Mouse (Mus musculus) mesoderm, embryonic 11.5 days (tissue): Measurements from ENCODE around the gene Reps1.
"Not testable (repeated sequence)": the region's sequence is repeated elsewhere in the genome, so short reads cannot be mapped to it uniquely, and the experiment has no call there.

Experiments
- DNase-seq: peaks from one replicate; pipeline ENCODE4 v3.0.0-alpha.2; 2012; ENCODE audit warnings: low read depth, low spot score

Gene Reps1

DNA sequence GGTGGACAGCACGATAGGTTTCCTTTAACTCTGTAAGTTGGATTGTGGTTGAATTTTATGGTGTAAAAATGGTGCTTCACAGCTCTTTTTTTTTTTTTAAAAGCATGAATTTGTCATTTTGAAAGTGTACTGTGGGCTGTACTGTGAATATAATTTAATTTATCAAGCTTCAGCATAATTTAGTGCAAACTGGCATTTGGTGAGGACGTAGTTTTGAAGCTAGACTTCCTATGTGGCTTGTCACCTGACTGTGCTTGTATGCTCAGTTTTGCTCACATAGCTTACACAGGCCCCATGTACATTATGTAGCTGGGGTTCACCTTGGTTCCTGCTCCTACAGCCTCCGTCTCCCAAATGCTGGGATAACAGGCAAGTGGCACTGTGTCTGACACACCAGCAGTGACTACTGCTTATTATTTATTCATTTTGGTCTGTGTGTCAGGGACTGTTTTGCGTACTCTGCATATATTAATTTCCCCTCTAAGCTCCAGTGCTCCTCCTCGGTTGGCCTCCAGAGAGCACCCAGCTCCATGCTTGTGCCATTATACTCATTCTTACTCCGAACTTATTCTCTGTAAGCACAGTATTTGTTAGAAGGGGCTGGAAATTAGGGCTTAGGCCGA lies 9.1 kb downstream of the Reps1 start:
- no peak for DNase-seq

DNA sequence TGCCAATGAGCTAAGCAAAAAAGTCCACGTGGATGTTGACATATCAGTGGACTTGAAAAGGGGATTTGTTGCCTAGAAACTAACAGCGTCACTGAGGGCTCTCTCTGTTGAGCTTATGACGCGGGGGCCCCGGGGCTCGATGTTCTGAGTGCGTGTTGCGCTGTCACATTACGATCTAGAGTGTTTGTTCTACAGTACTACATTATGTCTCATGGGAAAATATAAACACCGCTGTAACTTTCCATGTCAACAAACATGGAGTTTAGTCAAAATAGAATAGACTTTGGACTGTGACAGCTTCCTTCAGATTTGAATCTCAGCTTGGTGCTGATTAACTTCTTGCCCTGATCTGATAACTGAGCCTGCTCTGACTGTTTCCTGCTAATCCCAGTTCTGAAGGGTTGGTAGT lies 10.4 kb downstream of the Reps1 start:
- no peak for DNase-seq

DNA sequence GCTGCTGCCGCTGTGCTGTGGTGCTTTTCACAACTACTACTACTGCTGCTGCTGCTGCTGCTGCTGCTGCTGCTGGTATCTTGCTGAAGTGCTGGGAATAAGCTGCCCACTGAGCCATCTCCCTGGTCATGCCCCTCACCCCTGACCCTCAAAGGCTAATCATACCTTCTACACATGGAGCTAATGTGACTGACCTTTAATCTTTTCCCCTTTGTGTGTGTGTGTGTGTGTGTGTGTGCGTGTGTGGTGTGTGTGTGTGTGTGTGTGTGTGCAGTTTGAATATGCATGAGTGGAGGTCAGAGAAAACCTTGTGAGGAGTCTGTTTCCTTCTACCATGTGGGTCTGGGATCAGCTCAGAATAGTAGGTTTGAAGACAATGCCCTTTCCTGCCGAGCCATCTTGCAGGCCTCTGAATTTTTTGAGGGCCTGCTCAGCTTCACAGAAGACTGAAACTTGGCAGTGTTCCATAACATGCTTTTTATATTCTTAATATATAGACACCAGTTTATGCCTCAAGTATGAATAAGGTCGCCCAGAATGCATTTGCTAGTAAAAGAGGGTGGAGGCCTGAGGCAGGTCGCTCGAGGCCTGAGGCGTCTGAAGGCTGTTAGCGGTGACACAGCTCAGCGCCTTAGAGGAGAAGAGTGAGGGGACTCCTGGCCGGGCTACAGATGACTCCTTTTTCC lies 12.2 kb downstream of the Reps1 start:
- no peak for DNase-seq

DNA sequence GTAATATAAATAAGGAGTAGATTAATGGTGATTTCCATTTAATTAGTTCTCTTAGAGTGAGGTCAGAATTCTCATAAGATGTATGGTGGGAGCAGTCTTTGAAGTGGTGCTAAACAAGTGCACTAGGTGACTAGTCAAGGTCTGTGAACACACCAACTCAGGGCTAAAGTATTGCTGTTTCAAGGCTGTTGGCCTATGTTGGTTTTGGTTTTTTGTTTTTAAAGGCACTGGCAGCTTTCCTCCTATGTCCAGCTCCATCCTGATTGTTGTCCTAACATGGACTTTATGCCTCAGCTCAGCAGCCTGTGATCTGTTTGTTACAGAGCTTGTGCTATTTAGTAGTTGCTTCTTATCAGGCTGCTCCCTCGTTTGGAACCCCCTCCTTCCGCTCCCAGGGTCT lies 13.2 kb downstream of the Reps1 start:
- no peak for DNase-seq

DNA sequence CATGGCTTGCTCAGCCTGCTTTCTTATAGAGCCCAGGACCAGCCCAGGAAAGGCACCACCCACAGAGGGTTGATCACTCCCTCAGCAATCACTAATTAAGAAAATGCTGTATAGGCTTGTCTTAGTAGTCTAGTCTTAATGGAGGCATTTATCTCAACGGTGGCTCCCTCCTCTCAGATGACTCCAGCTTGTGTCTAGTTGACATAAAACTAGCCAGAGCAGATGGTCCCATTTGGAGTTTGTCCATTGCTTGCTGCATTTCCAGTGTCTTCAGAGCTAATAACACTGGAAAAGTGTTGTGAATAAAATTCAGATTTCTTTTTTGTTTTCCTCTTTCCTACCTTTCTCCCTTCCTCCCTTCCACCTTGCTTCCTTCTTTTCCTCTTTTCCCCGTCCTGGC lies 13.9 kb downstream of the Reps1 start:
- no peak for DNase-seq

DNA sequence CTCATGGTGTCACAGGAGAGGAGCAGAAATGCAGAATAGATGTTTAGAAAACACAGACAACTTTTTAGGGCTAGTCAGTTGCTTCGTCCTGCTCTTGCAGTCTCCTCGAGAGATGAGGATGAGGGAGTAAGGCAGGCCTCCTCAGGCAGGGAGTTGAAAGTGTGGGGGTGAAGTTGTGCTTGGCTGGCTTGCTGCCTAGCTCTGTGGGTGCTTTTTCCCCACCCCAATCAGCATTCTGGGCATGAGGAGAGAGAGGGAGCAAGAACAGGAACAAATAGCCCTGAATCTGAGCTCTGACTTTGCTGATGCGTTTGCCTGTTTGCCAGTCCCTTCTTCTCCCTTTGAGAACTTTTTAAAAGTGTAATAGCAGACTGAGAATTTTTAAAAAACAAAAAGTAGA lies 14.5 kb downstream of the Reps1 start:
- no peak for DNase-seq

DNA sequence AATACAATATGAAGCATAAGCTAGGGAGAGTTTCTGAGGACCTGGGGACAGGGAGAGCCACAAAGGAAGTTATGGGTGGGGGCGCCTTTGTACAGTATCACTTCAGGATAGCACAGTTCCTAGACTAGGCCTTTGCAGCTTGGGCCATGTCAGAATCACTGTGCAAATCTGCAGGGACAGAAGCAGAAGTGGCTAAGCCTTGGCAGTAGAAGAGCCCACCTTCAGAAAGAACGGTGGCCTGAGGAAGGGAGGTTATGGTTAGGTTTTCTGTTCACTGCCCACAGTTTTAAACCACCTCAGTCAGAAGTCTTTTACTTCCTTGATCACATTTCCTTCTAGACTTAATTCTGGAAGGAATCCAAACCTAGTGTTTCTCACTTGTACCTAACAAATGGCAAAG lies 15.0 kb downstream of the Reps1 start:
- no peak for DNase-seq

DNA sequence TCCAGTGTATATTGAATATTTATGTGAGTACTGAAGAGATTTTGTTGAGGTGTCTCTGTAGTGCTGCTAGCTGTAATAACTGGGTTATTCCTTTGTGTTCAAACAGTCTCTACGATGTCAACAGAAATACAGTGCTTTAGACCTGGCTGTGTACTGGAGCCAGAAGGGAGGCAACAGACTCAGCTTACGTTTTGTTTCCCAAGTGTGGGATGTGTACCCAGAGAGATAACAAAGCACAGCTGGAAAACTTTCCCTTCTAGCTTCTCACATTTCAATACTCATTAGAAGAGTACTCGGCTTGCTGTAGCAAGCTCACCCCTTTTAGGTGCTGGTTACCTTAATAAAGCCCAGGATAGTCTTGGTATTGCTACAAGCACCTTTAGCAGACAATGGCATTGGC lies 17.2 kb downstream of the Reps1 start:
- DNase-seq, result no peak

DNA sequence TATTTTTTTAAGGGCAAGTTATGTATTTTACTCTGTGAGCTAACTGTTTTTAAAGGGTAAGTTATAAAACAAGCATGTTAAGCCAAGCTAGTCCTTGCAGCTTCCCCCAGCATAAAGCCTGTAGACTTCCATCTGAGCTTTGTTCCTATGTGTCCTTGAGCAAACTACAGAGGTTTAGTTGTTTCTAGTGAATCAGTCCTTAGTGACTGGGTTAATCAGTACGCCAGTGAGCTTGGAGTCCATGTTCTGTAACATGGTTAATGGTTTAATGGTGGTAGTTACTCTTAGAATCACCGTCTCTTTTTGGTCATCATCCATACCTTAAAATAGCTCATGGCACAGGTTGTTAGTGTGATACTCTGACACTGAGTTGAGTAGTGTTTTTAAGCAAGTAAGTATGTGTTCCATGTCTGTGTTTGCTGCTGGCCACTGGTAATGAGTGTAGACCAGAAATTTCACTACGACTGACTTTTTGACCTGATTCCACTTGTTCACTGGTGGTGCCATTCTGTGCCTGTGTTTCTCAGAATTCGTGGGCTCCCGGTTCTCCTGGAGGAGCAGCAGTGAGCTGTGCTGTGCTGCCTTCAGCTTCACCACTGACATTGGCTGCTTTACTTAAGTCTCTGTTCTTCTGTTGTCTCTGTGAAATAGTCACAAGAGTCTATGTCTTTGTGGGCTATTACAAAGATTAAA lies 18.9 kb downstream of the Reps1 start:
- no peak for DNase-seq

DNA sequence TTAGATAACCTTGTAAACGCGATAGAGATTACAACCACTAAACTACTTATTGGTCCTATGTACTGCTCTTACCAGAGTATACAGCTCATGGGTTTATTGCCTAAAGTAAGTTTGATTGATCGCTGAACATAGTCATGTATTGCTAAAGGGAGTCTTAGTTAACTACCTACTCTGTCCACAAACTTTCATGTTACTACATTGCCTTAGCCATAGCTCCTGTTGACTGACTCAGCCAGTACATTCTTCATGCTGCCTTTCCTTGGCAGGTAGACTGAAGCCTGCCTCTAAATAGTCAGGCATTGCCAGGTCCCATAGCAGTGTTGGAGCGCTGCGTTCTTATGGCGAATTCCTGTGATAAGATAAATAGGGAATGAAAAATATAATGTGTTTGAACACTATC lies 20.2 kb downstream of the Reps1 start:
- no peak for DNase-seq

DNA sequence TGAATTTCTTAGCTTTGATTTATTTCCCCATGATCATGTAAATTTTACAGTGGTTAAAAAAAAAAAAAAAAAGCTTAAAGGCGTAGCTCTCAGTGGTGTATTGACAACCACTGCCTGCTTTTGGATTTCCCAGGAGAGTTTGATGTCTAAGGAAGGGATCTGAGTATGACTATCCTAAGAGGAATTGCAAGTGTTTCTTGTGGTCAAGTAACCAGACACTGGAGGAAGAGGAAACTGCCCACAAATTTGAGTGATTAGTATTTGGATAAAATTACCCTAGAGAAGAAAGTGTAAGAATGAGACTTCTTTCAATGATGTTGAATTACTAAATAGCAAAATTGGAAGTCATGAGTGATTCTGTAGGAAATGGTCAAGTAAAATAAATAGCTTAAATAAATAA lies 25.9 kb downstream of the Reps1 start:
- no peak for DNase-seq

DNA sequence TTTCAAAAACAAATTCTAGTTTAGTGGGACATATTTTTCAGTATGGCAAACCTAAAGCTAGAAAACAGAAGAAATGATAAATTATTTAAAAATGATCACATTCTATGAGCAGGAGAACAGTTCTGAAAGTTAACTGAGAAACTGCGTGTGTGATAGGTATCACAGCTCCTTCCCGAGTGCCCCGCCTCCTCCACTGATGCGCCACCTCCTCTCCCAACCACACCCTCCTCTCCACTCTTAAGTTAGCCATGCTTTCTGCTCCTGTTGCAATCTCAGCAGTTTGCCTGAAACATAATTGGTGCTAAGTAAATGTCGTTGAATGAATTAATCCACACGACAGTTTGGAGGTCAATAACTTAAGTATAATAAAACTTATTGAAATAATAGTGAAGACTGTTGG lies 27.1 kb downstream of the Reps1 start:
- no peak for DNase-seq

DNA sequence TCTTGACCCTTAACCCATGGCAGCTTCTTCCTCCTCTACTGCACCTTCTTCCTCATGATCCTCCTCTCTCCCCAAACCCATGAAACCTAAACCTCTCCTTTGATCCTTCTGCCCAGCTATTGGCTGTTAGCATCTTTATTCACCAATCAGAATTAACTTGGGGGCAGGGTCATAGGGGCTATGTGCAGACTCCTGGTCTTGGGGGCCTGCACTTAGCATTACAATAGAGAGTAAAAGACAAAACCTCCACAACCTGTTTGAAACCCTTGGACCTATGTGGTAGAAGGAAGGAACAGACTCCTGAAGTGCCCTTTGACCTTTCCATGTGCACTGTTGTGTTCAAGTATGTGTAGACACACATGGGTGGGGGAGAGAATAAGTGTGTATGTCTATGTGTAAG lies 35.0 kb downstream of the Reps1 start:
- DNase-seq, result no peak

DNA sequence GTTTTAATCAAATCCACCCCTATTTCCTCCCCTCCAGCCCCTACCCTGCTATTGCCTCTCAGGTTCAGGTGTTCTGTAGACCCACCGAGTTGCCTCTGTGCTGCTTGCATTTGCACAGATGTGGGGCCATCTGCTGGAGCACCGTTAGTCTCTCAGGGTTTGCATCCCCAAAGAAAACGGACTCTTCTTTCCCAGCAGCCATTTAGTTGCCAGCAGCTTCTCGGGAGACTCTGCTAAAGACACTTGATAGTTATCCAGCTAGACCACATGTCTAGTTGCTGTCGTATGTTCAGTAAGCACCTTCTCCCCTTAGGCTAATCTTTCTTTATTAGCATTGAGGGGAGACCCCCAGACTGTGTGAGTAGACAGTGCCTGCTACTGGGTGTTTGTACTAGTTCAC lies 46.5 kb downstream of the Reps1 start:
- DNase-seq, result no peak

DNA sequence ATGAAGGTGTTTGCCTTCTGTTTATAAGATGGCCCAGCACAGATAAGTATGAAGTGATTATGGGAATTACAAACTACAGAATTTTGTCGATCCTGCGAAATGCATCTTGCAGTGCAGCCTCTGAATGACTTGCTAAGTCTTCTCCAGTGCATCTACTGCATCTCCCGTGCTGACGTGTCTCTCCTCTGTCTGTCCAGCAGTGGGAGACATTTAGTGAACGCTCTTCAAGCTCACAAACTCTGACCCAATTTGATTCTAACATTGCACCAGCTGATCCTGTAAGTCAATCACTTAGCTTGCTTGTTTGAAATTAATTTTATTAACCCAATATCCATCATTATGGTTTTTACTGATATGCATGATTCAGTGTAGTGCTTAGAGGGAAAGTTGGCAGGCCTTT lies 51.8 kb downstream of the Reps1 start:
- no peak for DNase-seq

DNA sequence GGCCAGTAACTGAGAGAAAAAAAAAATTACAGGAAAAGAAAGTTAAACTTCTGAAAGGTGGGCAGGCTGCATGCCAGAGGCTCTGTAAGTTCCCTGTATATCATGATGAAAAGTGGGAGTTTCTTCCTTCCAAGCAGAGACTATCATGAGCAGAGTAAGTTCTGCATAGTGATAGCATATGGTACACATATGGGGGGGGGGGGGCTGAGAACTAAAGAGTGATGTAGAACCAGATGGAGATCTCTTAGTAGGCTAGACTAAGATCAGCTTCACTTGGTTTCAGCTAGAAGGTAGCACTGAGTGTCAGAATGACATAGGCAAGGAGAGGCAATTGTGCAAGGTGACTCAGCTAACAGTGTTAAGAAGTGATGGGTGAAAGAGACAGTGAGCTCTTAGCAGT lies 55.3 kb downstream of the Reps1 start:
- no peak for DNase-seq

DNA sequence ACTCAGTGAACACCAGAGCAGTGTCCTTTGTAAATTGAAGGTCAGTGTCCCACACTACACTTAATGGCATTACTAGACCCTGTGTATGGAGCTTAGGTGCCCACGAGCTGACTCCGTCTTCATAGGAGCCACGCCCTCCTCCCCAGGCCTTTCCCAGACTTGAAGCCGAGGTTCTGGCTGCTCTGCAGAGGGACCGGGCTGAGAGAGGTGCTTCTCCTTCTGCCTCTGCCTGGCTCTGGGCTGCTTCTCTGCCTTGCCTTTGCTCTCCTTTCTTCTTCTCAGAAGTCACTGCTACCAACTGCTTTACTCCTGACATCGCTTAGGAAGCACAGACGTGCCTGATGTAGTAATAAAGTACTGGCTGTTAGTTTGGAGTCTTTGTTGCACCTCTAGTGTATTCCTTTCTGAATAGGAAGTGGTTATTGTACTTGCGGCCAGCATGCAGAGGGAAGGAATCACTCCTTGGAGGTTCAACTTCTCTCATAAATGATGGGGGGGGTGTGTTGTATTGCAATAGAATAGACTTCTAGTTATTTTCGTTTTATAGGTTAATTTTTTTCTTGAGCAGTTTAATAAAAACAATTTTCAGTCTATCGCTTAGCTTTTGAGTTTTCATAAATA lies 57.9 kb downstream of the Reps1 start:
- no peak for DNase-seq

DNA sequence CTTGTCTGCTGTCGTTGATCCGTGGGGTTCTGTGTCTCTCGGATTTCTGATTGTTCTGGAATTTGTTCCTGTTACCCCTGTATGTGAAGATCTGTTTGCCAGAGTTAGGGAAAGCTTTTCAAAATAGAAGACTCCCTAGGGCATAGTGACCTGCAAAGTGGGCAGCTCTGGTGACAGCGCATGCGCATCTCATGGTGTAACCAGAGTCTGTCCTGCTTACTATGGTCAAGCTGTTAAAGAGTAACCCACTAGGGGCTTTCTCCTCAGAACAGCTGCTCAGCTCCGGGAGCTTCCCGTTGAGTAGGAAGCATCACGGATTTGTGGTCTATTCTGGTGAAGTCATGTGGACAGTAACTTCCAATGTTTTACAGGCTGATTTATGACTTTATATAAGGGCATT lies 62.7 kb downstream of the Reps1 start:
- DNase-seq, result no peak

DNA sequence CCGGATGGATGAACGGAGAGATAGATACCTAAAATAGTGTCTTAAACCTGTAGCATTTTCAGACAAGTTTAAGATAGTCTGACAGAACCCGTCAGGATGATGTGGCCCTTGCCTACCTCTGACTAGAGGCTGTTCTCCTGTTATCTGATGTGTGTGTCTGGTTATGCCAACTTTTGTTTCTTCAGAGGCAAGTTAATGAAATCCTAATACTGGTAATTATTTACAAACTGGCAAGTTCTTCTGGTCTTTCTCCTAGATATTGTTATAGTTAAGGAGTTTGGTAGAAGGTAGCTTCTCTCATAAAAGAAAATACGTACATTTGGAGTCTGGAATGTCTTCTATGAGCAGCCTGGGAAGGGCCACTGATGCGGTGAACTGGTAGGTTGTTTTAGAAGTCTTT lies 74.6 kb downstream of the Reps1 start:
- DNase-seq, result no peak

DNA sequence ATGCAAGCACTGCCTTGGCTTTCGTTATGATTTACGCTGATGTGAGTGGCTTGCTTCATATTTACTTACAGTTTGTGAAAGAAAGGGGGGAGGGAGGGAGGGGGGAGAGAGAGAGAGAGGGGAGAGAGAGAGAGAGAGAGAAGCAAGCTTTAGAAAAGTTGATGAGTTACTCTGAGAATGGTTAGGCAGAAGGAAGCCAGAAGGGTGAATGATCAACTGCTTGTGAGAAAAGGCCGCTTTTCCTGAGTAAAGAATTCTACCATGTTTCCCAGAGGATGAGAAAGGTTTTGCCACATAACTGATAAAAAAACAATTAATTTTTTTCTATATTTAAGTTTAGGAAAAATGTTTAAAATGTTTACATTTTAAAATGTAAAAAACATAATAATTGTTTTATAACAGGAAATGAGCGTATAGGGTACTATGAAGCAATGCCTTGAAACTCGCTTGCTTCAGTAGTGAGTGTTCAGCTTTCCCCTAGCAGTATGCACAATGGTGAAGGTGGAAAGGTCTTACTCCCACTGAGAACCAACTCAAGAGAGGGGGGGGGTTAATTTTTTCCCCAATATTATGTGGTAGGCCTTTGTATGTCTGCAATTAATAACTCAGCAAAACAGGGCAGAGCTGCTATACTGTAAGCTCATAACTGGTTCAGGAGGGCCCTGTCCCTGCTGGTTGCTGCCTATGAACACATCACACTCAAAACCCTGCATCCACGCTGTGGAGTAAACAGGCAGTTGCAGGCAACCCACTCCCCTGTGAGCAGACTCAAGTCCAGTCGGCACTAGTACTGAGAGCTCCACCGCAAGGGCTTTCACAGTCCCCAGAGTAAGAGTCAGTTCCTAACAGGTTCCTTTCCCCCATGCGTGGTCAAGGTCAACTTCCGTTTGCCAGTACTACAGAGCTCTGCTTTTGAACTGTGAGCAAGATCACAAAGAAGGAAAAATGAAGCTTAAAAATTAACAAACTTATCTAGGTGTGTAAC lies 76.3 kb downstream of the Reps1 start:
- no peak for DNase-seq

DNA sequence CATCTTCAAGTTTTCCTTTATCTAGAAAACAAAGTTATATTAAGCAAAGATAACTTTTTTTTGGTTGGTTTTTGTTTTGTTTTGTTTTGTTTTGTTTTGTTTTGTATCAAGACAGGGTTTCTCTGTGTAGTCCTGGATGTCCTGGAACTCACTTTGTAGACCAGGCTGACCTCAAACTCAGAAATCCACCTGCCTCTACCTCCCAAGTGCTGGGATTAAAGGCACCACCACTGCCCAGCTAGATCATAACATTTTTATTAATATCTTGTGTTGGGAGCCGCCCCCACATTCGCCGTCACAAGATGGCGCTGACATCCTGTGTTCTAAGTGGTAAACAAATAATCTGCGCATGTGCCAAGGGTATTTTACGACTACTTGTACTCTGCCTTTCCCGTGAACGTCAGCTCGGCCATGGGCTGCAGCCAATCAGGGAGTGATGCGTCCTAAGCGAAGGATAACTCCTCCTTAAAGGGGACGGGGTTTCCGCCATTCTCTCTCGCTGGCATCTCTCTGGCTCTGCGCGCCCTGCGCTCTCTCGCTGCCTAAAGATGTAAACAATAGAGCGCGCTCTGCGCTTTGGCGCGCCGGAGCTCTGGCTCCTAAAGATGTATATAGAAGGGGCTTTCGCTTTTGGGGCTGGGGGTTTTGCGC lies 83.3 kb downstream of the Reps1 start:
- DNase-seq, result not testable (repeated sequence)
